Mouse (Mus musculus) hindbrain, embryonic 13.5 days (tissue): ENCODE measurements around the gene Galm. TPM values are rescaled to one million over a fixed set of nuclear protein-coding genes. Genes with fewer than 3 reads are reported as not detected.
"Not testable (repeated sequence)": the region's sequence is repeated elsewhere in the genome, so short reads cannot be mapped to it uniquely, and the experiment has no call there.

Source experiments
- ATAC-seq: fragments of 200-750 bp; cut with Nextera tagmentation; 2 replicates; pipeline ENCODE4 v1.8.0; 2017; ENCODE audit warnings: moderate TSS enrichment; ENCODE audit not compliant: low FRiP score
- H3K27ac ChIP-seq: fragments of 300-500 bp; sonication (generic); 2 replicates; pipeline ENCODE4 v1.5.1; 2015; ENCODE audit warnings: inconsistent platforms, mild to moderate bottlenecking, moderate library complexity
- H3K27me3 ChIP-seq: fragments of 300-500 bp; sonication (generic); 2 replicates; pipeline ENCODE4 v1.6.1; 2015; ENCODE audit warnings: mild to moderate bottlenecking, inconsistent platforms
- H3K36me3 ChIP-seq: fragments of 300-500 bp; sonication (generic); 2 replicates; pipeline ENCODE4 v1.6.1; 2015; ENCODE audit warnings: mild to moderate bottlenecking, inconsistent platforms
- H3K4me1 ChIP-seq: fragments of 300-500 bp; sonication (generic); replicated peaks from 2 replicates; pipeline ENCODE4 v1.6.1; 2015; ENCODE audit warnings: inconsistent platforms
- H3K4me2 ChIP-seq: fragments of 300-500 bp; sonication (generic); 2 replicates; pipeline ENCODE4 v1.6.1; 2015; ENCODE audit warnings: inconsistent platforms, mild to moderate bottlenecking, moderate library complexity
- H3K4me3 ChIP-seq: fragments of 300-500 bp; sonication (generic); 2 replicates; pipeline ENCODE4 v1.5.1; 2015; ENCODE audit warnings: mild to moderate bottlenecking, inconsistent platforms
- H3K9ac ChIP-seq: fragments of 300-500 bp; sonication (generic); 2 replicates; pipeline ENCODE4 v1.6.1; 2015; ENCODE audit warnings: mild to moderate bottlenecking, inconsistent platforms
- H3K9me3 ChIP-seq: fragments of 300-500 bp; sonication (generic); 2 replicates; pipeline ENCODE4 v1.6.1; 2016; ENCODE audit warnings: inconsistent platforms
- WGBS: fragments of 180-500 bp; shearing (Covaris S2); methylation state at CpG from one replicate; pipeline ENCODE4 v1.1.7; 2015; 5-methylcytosine and 5-hydroxymethylcytosine counted together
- polyA plus RNA-seq: library from polyadenylated mRNA; unstranded; fragments of >200 nt; fragmentation: Nextera tagmentation; extraction: Ambion mirVana; gene quantifications from 2 replicates; pipeline ENCODE4 v1.2.1, GENCODE M21; 2015

Gene Galm
- polyA plus RNA-seq, 1 experiment from 2014 or later: 2.4 TPM

- H3K4me2 ChIP-seq: no peak overlapping the region
- no peak overlapping the region for H3K27ac ChIP-seq
- no peaks in the 10 kb centered on the region for H3K9me3 ChIP-seq
- no peaks in the 10 kb centered on the region for H3K36me3 ChIP-seq
- WGBS: 91% methylated on average over 5 of the region's 5 CpGs
- no peaks in the 10 kb centered on the region for H3K27me3 ChIP-seq
- no peak overlapping the region for H3K9ac ChIP-seq
- peaks cover 16% of the 10 kb centered on the region for H3K4me1 ChIP-seq
- ATAC-seq: no peak
- no peak overlapping the region for H3K4me3 ChIP-seq
Observed at GRCm38 (mm10) chr17:80172761-80173160, 45.5 kb downstream of the Galm start.

DNA sequence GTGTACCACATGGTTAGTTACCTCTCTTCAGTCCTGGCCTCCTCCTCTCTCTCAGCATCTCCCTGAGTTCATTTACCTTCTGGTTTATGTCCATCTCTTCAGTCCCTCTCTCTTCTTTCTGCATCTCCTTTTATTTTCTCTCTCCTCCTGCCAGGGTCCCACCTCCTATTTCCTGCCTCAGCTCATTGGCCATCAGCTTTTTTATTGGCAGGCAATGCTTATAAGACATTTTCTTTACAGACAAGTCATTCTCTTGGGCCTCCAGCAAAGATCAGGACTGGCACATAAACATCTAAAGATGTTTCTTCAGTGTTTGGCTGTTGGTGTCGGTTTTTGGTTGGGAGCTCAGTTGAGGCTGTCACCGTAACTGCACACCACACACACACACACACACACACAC, 46.4 kb downstream of the Galm start:
- ATAC-seq: no peak
- Histone ChIP-seq H3K4me1 (peaks cover 7% of the 10 kb centered on the region), H3K4me3 (no peak overlapping the region), H3K36me3 (no peaks in the 10 kb centered on the region), H3K4me2 (no peak overlapping the region), H3K27ac (no peak overlapping the region), H3K9me3 (no peaks in the 10 kb centered on the region), H3K27me3 (no peaks in the 10 kb centered on the region), H3K9ac (no peak overlapping the region)
- 100% methylated on average over 2 of the region's 2 CpGs for WGBS

GRCm38 (mm10) chr17:80174146-80174545, 46.9 kb downstream of the Galm start:
- Histone ChIP-seq H3K9me3 (no peaks in the 10 kb centered on the region), H3K4me3 (no peak overlapping the region), H3K27me3 (no peaks in the 10 kb centered on the region), H3K4me1 (peaks cover 2% of the 10 kb centered on the region; the same call in 1 of the 2 replicates), H3K36me3 (no peaks in the 10 kb centered on the region), H3K27ac (no peak overlapping the region), H3K9ac (no peak overlapping the region), H3K4me2 (no peak overlapping the region)
- WGBS: 83% methylated on average over 3 of the region's 3 CpGs
- ATAC-seq: no peak

- H3K4me1 ChIP-seq: no peaks in the 10 kb centered on the region
- H3K27me3 ChIP-seq: no peaks in the 10 kb centered on the region
- H3K4me3 ChIP-seq: no peak overlapping the region
- no peaks in the 10 kb centered on the region for H3K36me3 ChIP-seq
- no peak for ATAC-seq
- H3K9ac ChIP-seq: no peak overlapping the region
- no peaks in the 10 kb centered on the region for H3K9me3 ChIP-seq
- H3K4me2 ChIP-seq: no peak overlapping the region
- H3K27ac ChIP-seq: no peak overlapping the region
- WGBS: 74% methylated on average over 19 of the region's 19 CpGs
Observed at GRCm38 (mm10) chr17:80174699-80175385, 47.6 kb downstream of the Galm start.

DNA sequence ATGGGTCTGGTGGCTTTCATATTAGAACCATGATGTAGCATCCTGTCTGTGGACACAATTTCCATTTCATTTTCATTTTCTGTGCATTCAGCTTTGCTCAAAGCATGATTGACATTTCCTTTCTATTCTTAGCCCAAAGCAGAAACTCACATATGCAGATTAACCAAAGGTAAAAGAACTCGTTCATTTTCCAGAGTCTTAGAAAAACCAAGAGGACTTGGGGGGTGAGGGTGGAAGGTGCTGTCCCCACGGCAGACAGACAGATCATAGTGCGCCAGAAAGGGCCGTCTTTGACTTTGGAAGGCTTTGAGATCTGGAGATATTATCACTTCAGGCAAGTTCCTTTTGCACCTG, 48.1 kb downstream of the Galm start:
- WGBS: 81% methylated on average over 4 of the region's 4 CpGs
- Histone ChIP-seq H3K36me3 (no peaks in the 10 kb centered on the region), H3K4me1 (no peaks in the 10 kb centered on the region), H3K27me3 (no peaks in the 10 kb centered on the region), H3K4me2 (no peak overlapping the region), H3K4me3 (no peak overlapping the region), H3K27ac (no peak overlapping the region), H3K9ac (no peak overlapping the region), H3K9me3 (no peaks in the 10 kb centered on the region)
- no peak for ATAC-seq

GRCm38 (mm10) chr17:80175966-80176365, 48.7 kb downstream of the Galm start:
- no peak overlapping the region for H3K9ac ChIP-seq
- 89% methylated on average over 3 of the region's 3 CpGs for WGBS
- H3K36me3 ChIP-seq: no peaks in the 10 kb centered on the region
- H3K27ac ChIP-seq: no peak overlapping the region
- H3K4me3 ChIP-seq: no peak overlapping the region
- H3K27me3 ChIP-seq: no peaks in the 10 kb centered on the region
- ATAC-seq: no peak
- no peaks in the 10 kb centered on the region for H3K9me3 ChIP-seq
- no peak overlapping the region for H3K4me2 ChIP-seq
- H3K4me1 ChIP-seq: no peaks in the 10 kb centered on the region

- H3K4me3 ChIP-seq, H3K4me2 ChIP-seq, H3K27me3 ChIP-seq, H3K27ac ChIP-seq, H3K4me1 ChIP-seq, H3K9ac ChIP-seq, H3K9me3 ChIP-seq, H3K36me3 ChIP-seq, ATAC-seq: not testable (repeated sequence)
- WGBS: 94% methylated on average over 3 of the region's 3 CpGs
Observed at GRCm38 (mm10) chr17:80178846-80179245, 51.6 kb downstream of the Galm start.

GRCm38 (mm10) chr17:80179959-80180358, 52.7 kb downstream of the Galm start:
- 0% methylated on average over 6 of the region's 6 CpGs for WGBS
- no peak overlapping the region for H3K27ac ChIP-seq
- H3K9me3 ChIP-seq: no peaks in the 10 kb centered on the region
- no peaks in the 10 kb centered on the region for H3K27me3 ChIP-seq
- H3K4me1 ChIP-seq: no peaks in the 10 kb centered on the region
- H3K4me2 ChIP-seq: no peak overlapping the region
- no peaks in the 10 kb centered on the region for H3K36me3 ChIP-seq
- H3K9ac ChIP-seq: no peak overlapping the region
- ATAC-seq: peak; percentile 87
- no peak overlapping the region for H3K4me3 ChIP-seq

DNA sequence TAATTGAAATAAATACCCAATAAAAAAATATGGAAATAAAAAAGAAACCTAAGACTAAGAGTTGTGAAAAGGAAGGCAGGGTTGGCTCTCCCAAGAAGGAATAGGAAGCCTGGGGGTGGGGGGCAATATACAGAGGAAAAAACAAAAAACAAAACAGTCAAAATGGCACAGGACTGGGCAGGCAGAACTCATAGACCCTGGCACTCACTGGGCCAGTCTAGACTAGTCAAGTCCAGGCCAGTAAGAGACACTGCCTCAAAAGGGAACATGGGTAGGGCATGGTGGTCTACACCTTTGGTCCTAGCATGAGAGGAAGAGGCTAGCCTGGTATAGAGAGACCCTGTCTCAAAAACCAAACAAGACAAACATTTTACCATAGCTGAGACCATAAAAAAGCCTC, 53.2 kb downstream of the Galm start:
- no peaks in the 10 kb centered on the region for H3K9me3 ChIP-seq
- H3K4me1 ChIP-seq: no peaks in the 10 kb centered on the region
- no peak overlapping the region for H3K9ac ChIP-seq
- H3K4me2 ChIP-seq: no peak overlapping the region
- ATAC-seq: peak; percentile 75
- H3K4me3 ChIP-seq: no peak overlapping the region
- no peak overlapping the region for H3K27ac ChIP-seq
- H3K36me3 ChIP-seq: no peaks in the 10 kb centered on the region
- H3K27me3 ChIP-seq: no peaks in the 10 kb centered on the region

DNA sequence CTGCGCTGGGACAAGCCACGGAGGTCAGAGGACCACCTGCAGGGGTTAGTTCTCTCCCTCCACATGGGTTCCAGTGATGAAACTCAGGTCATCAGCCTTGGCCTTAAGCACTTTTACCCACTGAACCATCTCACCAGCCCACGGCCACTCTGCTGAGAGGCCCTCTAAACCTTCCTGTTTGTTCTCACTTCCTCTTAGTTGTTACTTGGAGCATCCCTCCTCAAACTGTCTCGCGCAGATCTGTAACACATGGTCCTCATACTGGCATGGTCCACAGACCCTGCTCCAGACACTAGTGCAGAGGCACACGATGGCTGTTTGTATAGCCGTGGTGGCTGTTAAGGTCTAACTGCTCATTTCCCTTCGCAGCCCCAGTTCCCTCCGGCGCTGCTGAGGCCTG, 56.3 kb downstream of the Galm start:
- no peaks in the 10 kb centered on the region for H3K36me3 ChIP-seq
- H3K4me1 ChIP-seq: no peaks in the 10 kb centered on the region
- no peak for ATAC-seq
- H3K4me3 ChIP-seq: no peak overlapping the region
- H3K9me3 ChIP-seq: no peaks in the 10 kb centered on the region; the same call in 1 of the 2 replicates
- H3K27ac ChIP-seq: no peak overlapping the region
- no peak overlapping the region for H3K4me2 ChIP-seq
- no peaks in the 10 kb centered on the region for H3K27me3 ChIP-seq
- no peak overlapping the region for H3K9ac ChIP-seq
- 85% methylated on average over 10 of the region's 10 CpGs for WGBS

- Histone ChIP-seq H3K9ac (no peak overlapping the region), H3K9me3 (no peaks in the 10 kb centered on the region), H3K36me3 (peaks cover 27% of the 10 kb centered on the region), H3K27me3 (no peaks in the 10 kb centered on the region), H3K4me1 (no peaks in the 10 kb centered on the region), H3K4me3 (no peak overlapping the region), H3K27ac (no peak overlapping the region), H3K4me2 (no peak overlapping the region)
- WGBS: 72% methylated on average over 5 of the region's 5 CpGs
- no peak for ATAC-seq
Observed at GRCm38 (mm10) chr17:80193075-80193474, 65.8 kb downstream of the Galm start.

DNA sequence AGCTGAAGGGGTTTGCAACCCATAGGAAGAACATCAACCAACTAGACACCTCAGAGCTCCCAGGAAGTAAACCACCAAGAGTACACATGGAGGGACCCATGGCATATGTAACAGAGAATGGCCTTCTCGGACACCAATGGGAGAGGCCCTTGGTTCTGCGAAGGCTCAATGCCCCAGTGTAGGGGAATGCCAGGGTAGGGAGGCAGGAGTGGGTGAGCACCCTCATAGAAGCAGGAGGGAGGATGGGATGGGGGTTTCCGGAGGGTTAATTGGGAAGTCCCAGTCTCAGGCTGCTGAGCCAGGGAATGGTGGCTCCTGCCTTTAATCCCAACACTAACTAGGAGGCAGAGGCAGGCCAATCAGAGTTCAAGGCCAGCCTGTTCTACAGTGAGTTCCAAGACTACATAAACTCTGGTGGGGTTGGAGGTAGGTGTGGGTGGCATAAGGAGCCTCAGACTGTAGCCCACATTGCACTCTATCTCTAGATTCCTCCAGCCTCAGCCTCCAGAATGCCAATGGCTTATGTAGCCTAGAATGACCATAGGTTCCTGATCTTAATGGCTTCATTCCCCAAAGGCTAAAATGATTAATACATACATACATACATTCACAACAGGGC, 72.0 kb downstream of the Galm start:
- no peak overlapping the region for H3K4me3 ChIP-seq
- 89% methylated on average over 3 of the region's 3 CpGs for WGBS
- no peak overlapping the region for H3K27ac ChIP-seq
- no peaks in the 10 kb centered on the region for H3K27me3 ChIP-seq
- H3K4me1 ChIP-seq: peaks cover 6% of the 10 kb centered on the region
- peak; percentile 63; the same call in 1 of the 2 replicates for ATAC-seq
- no peak overlapping the region for H3K4me2 ChIP-seq
- peaks cover 70% of the 10 kb centered on the region for H3K36me3 ChIP-seq
- no peak overlapping the region for H3K9ac ChIP-seq
- no peaks in the 10 kb centered on the region for H3K9me3 ChIP-seq

DNA sequence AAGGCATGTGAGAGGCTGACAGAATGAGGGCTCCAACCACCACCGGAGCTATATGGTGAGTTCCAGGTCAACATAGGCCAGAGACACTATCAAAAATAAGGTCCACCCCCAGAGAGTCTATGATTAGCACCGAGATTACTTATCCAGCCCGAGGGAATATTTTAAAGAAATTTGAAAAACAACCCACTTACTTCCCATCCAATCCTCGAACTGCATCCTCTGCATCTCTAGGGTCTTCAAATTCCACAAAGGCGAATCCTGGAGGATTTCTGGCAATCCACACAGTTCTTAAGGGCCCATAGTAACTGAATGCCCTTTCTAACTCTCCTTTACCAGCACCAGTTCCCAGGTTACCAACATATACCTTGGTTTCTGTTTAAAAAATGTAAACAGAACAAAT, 78.4 kb downstream of the Galm start:
- WGBS: 35% methylated on average over 5 of the region's 5 CpGs
- peak overlapping the region; percentile 87 for H3K4me3 ChIP-seq
- H3K36me3 ChIP-seq: peaks cover 35% of the 10 kb centered on the region
- no peak for ATAC-seq
- H3K4me2 ChIP-seq: peak overlapping the region; percentile 81
- H3K9ac ChIP-seq: peak overlapping the region; percentile 98
- H3K9me3 ChIP-seq: no peaks in the 10 kb centered on the region
- H3K27me3 ChIP-seq: no peaks in the 10 kb centered on the region
- H3K27ac ChIP-seq: peak overlapping the region; percentile 100; the same call in 1 of the 2 replicates
- peaks cover 19% of the 10 kb centered on the region for H3K4me1 ChIP-seq
